Comparison of ENCODE assay signal across 21 mouse cellular contexts in genomic region chr10:99327501-99327900, GRCm38 (mm10).
DNase-seq lines count a peak whose midpoint lies in the region; ATAC-seq and TF ChIP-seq lines count a peak whose summit lies in the region.
"Had no signal": no experiment of that assay in that cellular context is flagged by ENCODE, and none has a peak within 500 bp of the region (broad histone marks: within the 10 kb centered on the region; RNA-seq: fewer than 3 reads in every experiment).

No protein-coding gene starts in this region.

- no peak overlapping the region for H3K27ac ChIP-seq in kidney, embryonic 14.5 days (ENCODE audit: low read depth, low read length)
- H3K27ac ChIP-seq in heart, postnatal 0 days (ENCODE audit: low read depth) = no peak overlapping the region
- H3K27ac ChIP-seq in intestine, postnatal 0 days (ENCODE audit: low read depth, low read length) = no peak overlapping the region
- H3K27ac ChIP-seq: embryonic facial prominence, embryonic 15.5 days; forebrain, embryonic 10.5 days; hindbrain, embryonic 10.5 days; hindbrain, postnatal 0 days; kidney, postnatal 0 days; limb, embryonic 12.5 days; liver, embryonic 14.5 days; midbrain, embryonic 15.5 days; neural tube, embryonic 15.5 days had no signal

- no peak for TF ChIP-seq CTCF in heart, postnatal 0 days (IDR thresholded peaks at IDR 0.05; ENCODE audit: low read depth)
- no peak for TF ChIP-seq CTCF in intestine, postnatal 0 days (IDR thresholded peaks at IDR 0.05; ENCODE audit: low read depth)

- ATAC-seq in kidney, embryonic 14.5 days (ENCODE audit: low FRiP score, low TSS enrichment) = no peak
- no peak; the same call in 1 of the 2 replicates for ATAC-seq in heart, postnatal 0 days (ENCODE audit: insufficient read depth, low read depth)
- ATAC-seq in intestine, postnatal 0 days = no peak
- no peak for ATAC-seq in erythroid progenitor cell, adult 5-6 weeks (replicated peaks; ENCODE audit: low FRiP score, poor library complexity, severe bottlenecking)
- ATAC-seq: hindbrain, postnatal 0 days; midbrain, embryonic 15.5 days had no signal

- no peak overlapping the region for H3K4me2 ChIP-seq in kidney, embryonic 14.5 days (replicated peaks; ENCODE audit: low read depth, low read length)
- H3K4me2 ChIP-seq in heart, postnatal 0 days (ENCODE audit: low read depth, low read length) = no peak overlapping the region
- no peak overlapping the region for H3K4me2 ChIP-seq in intestine, postnatal 0 days (replicated peaks; ENCODE audit: low read depth)
- H3K4me2 ChIP-seq: embryonic facial prominence, embryonic 15.5 days; limb, embryonic 12.5 days; midbrain, embryonic 15.5 days; neural tube, embryonic 15.5 days had no signal

- no peaks in the 10 kb centered on the region for H3K4me1 ChIP-seq in kidney, embryonic 14.5 days (ENCODE audit: control insufficient read depth, insufficient read depth, low read length)
- H3K4me1 ChIP-seq in heart, postnatal 0 days (ENCODE audit: control insufficient read depth, insufficient read depth) = no peaks in the 10 kb centered on the region
- no peaks in the 10 kb centered on the region for H3K4me1 ChIP-seq in intestine, postnatal 0 days (replicated peaks; ENCODE audit: control insufficient read depth, insufficient read depth, low read length)
- H3K4me1 ChIP-seq: embryonic facial prominence, embryonic 15.5 days; hindbrain, embryonic 10.5 days; midbrain, embryonic 15.5 days had no signal

- no peak overlapping the region for H3K4me3 ChIP-seq in kidney, embryonic 14.5 days (ENCODE audit: low read length)
- H3K4me3 ChIP-seq in heart, postnatal 0 days (ENCODE audit: low read depth, low read length) = no peak overlapping the region
- H3K4me3 ChIP-seq in intestine, postnatal 0 days (ENCODE audit: low read depth, low read length) = no peak overlapping the region
- H3K4me3 ChIP-seq: embryonic facial prominence, embryonic 15.5 days; forebrain, embryonic 10.5 days; hindbrain, embryonic 10.5 days; limb, embryonic 12.5 days; midbrain, embryonic 15.5 days; neural tube, embryonic 15.5 days had no signal

- H3K9ac ChIP-seq in kidney, embryonic 14.5 days (ENCODE audit: low read depth, low read length) = no peak overlapping the region
- H3K9ac ChIP-seq in heart, postnatal 0 days (replicated peaks; ENCODE audit: low read depth, low read length) = no peak overlapping the region
- no peak overlapping the region for H3K9ac ChIP-seq in intestine, postnatal 0 days (ENCODE audit: low read depth, low read length)
- H3K9ac ChIP-seq: embryonic facial prominence, embryonic 15.5 days; limb, embryonic 12.5 days; liver, embryonic 14.5 days; midbrain, embryonic 15.5 days; neural tube, embryonic 15.5 days had no signal

- no peak for TF ChIP-seq EP300 in heart, postnatal 0 days (IDR thresholded peaks at IDR 0.05; ENCODE audit: low read depth)

- DNase-seq in adrenal gland, postnatal 14 days = peak; percentile 6
- DNase-seq in adrenal gland, postnatal 10 days = no peak
- peak; percentile 29 for DNase-seq in kidney, postnatal 10 days
- peak; percentile 8 to 13 for DNase-seq in adrenal gland, postnatal 36 days
- peak; percentile 25 for DNase-seq in heart, postnatal 0 days (ENCODE audit: low spot score)
- DNase-seq: cerebellum, adult 2 months; cerebellum, postnatal 36 days; thymus, postnatal 36 days had no signal

- WGBS in kidney, embryonic 14.5 days = 84% methylated on average over 2 of the region's 2 CpGs
- WGBS in heart, postnatal 0 days = 78% methylated on average over 2 of the region's 2 CpGs
- 93% methylated on average over 2 of the region's 2 CpGs for WGBS in intestine, postnatal 0 days

- H3K9me3 ChIP-seq in kidney, embryonic 14.5 days (ENCODE audit: control insufficient read depth, low read length) = no peaks in the 10 kb centered on the region
- H3K9me3 ChIP-seq in heart, postnatal 0 days (replicated peaks; ENCODE audit: control insufficient read depth, low read length) = no peaks in the 10 kb centered on the region
- no peaks in the 10 kb centered on the region for H3K9me3 ChIP-seq in intestine, postnatal 0 days (ENCODE audit: control insufficient read depth)
- H3K9me3 ChIP-seq: embryonic facial prominence, embryonic 15.5 days; forebrain, embryonic 10.5 days; hindbrain, embryonic 10.5 days; limb, embryonic 12.5 days; midbrain, embryonic 15.5 days; neural tube, embryonic 15.5 days had no signal

- no peaks in the 10 kb centered on the region for H3K36me3 ChIP-seq in kidney, embryonic 14.5 days (ENCODE audit: control insufficient read depth, insufficient read depth, low read length)
- H3K36me3 ChIP-seq in heart, postnatal 0 days (replicated peaks; ENCODE audit: control insufficient read depth, insufficient read depth, low read length) = no peaks in the 10 kb centered on the region
- H3K36me3 ChIP-seq in intestine, postnatal 0 days (ENCODE audit: control insufficient read depth, insufficient read depth) = no peaks in the 10 kb centered on the region
- H3K36me3 ChIP-seq: embryonic facial prominence, embryonic 15.5 days; forebrain, embryonic 10.5 days; hindbrain, embryonic 10.5 days; limb, embryonic 12.5 days; midbrain, embryonic 15.5 days; neural tube, embryonic 15.5 days had no signal

- H3K27me3 ChIP-seq in kidney, embryonic 14.5 days (ENCODE audit: control insufficient read depth, insufficient read depth, low read length) = no peaks in the 10 kb centered on the region
- H3K27me3 ChIP-seq in heart, postnatal 0 days (ENCODE audit: control insufficient read depth, insufficient read depth, low read length) = no peaks in the 10 kb centered on the region
- no peaks in the 10 kb centered on the region for H3K27me3 ChIP-seq in intestine, postnatal 0 days (replicated peaks; ENCODE audit: control insufficient read depth, insufficient read depth, low read length)
- H3K27me3 ChIP-seq: CH12.LX; embryonic facial prominence, embryonic 15.5 days; limb, embryonic 12.5 days; midbrain, embryonic 15.5 days; neural tube, embryonic 15.5 days had no signal
